Mouse (Mus musculus) Patski (cell line): ENCODE results near the gene Tfg. TPM values are rescaled to one million over a fixed set of nuclear protein-coding genes. Genes with fewer than 3 reads are reported as not detected.

Experiments used
- ATAC-seq: fragments of 100-300 bp; one replicate; pipeline ENCODE4 v1.8.0; 2021
- CTCF ChIA-PET: fragments of 350-600 bp; sonication (Branson Sonifier 250); formaldehyde crosslinking; loops from one replicate; lab custom pipeline; 2022; ENCODE audit warnings: inconsistent platforms; lab: Charles Lee
- POLR2A ChIA-PET: fragments of 350-600 bp; sonication (Branson Sonifier 250); formaldehyde crosslinking; loops from one replicate; lab custom pipeline; 2022; ENCODE audit warnings: antibody characterized with exemption, inconsistent platforms; lab: Charles Lee
- DNase-seq: peaks from one replicate; pipeline ENCODE4 v3.0.0-alpha.2; 2011; ENCODE audit warnings: low read depth, low spot score
- H3K27me3 ChIP-seq: fragments of 371-371 bp; one replicate; pipeline ENCODE4 v1.5.1; 2021
- CTCF ChIP-seq: fragments of 100-300 bp; IDR thresholded peaks from one replicate; pipeline ENCODE4 v1.5.1; 2021
- in situ Hi-C: fragments of 300-500 bp; cut with MboI; formaldehyde crosslinking; loops from 3 replicates; pipeline ENCODE4 v1.11.1; 2018; ENCODE audit warnings: low pct_unique_long_range_greater_than_20kb, mixed read lengths
- polyA plus RNA-seq: library from polyadenylated mRNA; unstranded; gene quantifications from one replicate; pipeline ENCODE4 v1.2.3, GENCODE M21; 2021

The Tfg gene
- polyA plus RNA-seq, 1 experiment from 2014 or later = 104 TPM

DNA sequence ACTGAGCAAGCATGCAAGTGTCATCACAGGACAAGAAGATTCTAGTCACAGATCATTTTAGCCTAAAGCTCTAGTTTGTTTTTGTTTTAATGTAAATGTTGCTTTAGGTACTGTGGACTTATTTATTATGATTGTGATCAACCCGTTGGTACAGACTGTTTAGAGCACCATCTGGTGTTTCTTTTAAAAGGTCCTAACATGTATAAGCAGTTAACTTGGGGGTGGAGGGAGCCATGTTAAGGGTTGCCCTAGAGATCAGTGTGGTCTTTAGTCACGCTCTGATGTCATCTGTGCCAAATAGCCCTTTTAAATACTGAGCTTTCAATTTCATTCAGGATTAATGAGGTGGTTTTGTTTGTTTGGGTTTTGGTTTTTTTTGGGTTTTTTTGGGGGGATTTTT lies 20.8 kb downstream of the Tfg start:
- in situ Hi-C loops = no loop called here
- DNase-seq = no peak
- ChIA-PET CTCF (interaction anchor here (0.9 kb wide), 1 partner anchor 12 kb away, joined by 4 read pairs; no protein-coding TSS in a partner anchor), POLR2A (no interaction called here)
- no peak for TF ChIP-seq CTCF
- H3K27me3 ChIP-seq = no peaks in the 10 kb centered on the region
- ATAC-seq = no peak

DNA sequence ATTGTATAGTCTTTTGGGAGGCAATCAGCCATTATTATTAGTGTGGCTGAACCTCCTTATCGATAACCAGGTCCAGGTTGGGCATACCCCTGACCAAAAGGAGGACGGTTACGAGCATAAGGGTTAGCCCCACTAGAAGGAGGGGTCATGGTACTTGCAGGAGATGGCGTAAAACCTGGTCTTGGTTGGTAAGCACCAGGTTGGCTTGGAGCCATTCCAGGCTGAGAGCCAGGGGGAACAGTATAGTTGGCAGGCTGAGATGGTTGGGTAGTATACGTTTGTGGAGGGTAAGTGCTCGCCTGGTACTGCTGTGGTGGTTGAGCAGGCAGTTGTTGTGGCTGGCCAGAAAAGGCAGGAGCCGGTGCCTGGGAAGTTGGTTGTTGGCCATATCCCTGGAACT lies 26.5 kb downstream of the Tfg start:
- H3K27me3 ChIP-seq = no peaks in the 10 kb centered on the region
- POLR2A ChIA-PET = interaction anchor here (1.2 kb wide), 1 partner anchor 26 kb away, joined by 4 read pairs; no protein-coding TSS in a partner anchor
- TF ChIP-seq CTCF = no peak
- in situ Hi-C loops = no loop called here
- CTCF ChIA-PET = interaction anchor here (0.6 kb wide), 1 partner anchor 527 kb away, joined by 3 read pairs; no protein-coding TSS in a partner anchor
- DNase-seq = no peak
- ATAC-seq = no peak

DNA sequence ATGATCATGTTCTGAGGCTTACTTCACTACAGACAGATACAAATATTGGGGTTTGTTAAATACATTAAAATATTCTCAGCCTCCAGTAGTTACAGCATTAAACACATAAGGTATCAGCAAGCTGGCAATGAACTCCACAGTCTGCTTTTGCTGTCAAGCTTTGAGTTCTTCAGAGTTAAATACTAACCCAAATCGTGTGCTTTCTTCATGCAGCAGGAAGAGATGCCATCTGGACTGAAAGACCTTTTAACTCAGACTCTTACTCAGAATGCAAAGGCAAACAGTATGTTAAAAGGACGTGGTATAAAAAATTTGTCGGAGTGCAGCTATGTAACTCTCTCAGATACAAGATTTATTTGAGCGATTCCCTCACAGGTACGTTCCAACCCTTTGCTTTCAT lies 30.5 kb downstream of the Tfg start:
- H3K27me3 ChIP-seq = no peaks in the 10 kb centered on the region
- POLR2A ChIA-PET = no interaction called here
- CTCF ChIA-PET = no interaction called here
- in situ Hi-C loops = no loop called here
- no peak for ATAC-seq
- no peak for TF ChIP-seq CTCF
- DNase-seq = no peak

DNA sequence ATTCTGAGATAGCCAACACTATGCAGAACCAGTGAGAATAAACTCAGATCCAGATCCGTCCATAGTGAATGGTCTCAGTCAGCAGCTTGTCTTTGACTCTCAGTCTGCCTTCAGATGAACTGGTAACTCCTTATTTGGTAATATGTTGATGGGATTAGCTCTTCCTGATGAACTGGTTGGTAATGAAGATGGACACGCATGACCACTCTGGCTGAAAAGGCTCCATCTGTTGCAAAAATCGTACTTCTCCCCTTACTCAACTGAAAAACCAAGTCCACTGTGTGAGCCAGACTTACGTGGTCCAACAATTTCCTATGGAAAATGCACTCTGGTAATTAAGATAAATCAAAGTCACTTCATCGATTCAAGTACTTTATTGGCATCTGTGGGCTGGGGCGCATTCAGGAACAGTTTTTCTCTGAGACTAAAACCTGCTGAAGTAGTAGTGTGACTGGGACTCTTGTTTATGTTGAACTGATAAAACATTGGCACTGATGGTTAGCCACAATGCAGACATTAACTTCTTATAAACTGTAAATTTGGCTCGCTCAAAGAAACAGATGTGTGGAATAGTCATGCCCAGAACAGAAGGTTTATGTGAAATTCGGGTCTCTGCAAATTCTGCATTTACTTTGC lies 36.1 kb downstream of the Tfg start:
- H3K27me3 ChIP-seq = no peaks in the 10 kb centered on the region
- ChIA-PET POLR2A (no interaction called here), CTCF (no interaction called here)
- TF ChIP-seq CTCF = no peak
- in situ Hi-C loops = no loop called here
- DNase-seq (no peak), ATAC-seq (no peak)

DNA sequence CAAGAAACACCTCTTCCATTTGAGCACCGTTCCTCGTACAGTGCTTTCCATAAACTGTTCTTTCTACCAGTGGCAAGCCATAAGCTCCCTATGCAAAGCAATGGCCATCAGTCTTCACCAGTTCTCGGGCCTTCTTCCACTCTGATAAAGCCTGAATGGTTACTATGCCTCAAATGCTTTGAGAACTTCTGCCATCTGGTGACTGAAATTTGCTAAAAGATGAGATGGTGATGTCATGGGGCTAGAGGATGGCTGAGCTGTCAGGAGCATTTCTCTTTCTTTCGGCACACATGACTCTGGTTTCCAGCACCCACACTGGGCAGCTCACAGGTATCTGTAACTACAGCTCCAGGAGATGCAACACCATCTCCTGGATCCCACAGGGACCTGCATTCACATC lies 40.1 kb downstream of the Tfg start:
- ChIA-PET CTCF (interaction anchor here (1.1 to 2.0 kb wide), 6 partner anchors 8 to 501 kb away, joined by 3 to 9 read pairs (median 6); no protein-coding TSS in a partner anchor), POLR2A (interaction anchor here (0.6 to 1.1 kb wide), 2 partner anchors 11 to 872 kb away, joined by 3 to 4 read pairs; no protein-coding TSS in a partner anchor)
- in situ Hi-C loops = loop anchor here (5.0 to 10.0 kb wide), 3 partner anchors 172 to 495 kb away; no protein-coding TSS in a partner anchor
- TF ChIP-seq CTCF = peak; percentile 67
- peak; percentile 62 for ATAC-seq
- no peak for DNase-seq
- H3K27me3 ChIP-seq = no peaks in the 10 kb centered on the region

DNA sequence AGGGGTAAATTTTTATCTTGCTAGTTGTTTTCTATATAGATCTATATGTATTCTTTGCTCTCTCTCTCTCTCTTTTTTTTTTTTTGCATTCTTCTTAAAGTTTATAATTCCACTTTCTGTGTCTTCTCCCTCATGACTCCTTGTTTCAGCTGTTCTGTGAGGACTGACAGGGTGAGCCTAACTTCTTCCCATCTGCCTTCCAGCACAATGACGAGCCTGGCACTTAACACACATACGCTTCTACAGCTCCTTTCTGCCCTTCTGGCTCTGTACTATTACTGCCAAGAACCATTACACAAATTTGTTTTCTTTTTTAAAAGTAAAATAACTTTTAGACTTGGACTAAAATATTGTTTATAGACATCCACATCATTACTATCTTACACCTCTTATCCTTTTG lies 43.8 kb downstream of the Tfg start:
- H3K27me3 ChIP-seq = no peaks in the 10 kb centered on the region
- in situ Hi-C loops = loop anchor here (10.0 kb wide), 1 partner anchor 169 kb away; no protein-coding TSS in a partner anchor
- ATAC-seq = no peak
- ChIA-PET CTCF (no interaction called here), POLR2A (no interaction called here)
- no peak for TF ChIP-seq CTCF
- no peak for DNase-seq

DNA sequence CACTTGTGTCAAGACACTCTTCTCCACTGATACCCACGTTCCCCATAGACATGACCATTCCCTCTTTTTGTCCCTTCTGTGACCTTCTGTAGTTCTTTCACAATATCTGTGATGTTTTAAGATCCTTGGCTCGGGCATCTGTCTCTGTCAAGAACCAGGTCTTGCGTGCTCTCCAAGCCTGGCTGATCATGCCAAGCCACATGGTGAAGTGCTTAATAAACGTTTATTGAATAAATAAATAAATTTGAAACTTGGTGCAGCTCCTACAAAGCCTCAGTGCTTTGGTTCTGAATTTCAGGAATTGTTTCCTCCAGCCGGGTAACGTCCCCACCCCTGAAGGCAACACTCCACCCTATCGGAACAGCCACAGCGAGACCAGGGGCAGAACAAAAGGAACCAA lies 46.3 kb downstream of the Tfg start:
- ATAC-seq (no peak), DNase-seq (no peak)
- in situ Hi-C loops = loop anchor here (10.0 kb wide), 1 partner anchor 166 kb away; no protein-coding TSS in a partner anchor
- TF ChIP-seq CTCF = no peak
- CTCF ChIA-PET = no interaction called here
- POLR2A ChIA-PET = no interaction called here
- no peaks in the 10 kb centered on the region for H3K27me3 ChIP-seq

DNA sequence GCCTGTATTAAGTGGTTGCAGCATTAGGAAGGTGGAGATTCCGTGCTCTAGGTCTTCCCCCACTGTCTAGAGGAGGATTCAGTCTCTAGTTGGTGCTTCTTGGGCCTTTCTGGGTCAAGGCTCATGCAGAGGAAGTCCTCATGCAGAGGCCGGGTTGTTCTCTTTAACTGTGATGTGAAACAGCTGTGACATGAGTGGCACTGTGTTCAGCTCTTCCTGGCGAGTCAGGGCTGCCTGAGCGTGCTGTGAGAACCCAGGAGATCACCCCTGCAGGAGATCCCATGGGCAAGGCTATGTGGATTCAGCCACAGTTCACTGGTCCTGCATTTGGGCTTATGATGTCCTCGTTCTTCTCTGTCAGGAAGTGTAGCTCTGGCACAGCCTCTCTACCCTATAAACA lies 47.7 kb downstream of the Tfg start:
- ATAC-seq (no peak), DNase-seq (no peak)
- TF ChIP-seq CTCF = no peak
- in situ Hi-C loops = no loop called here
- H3K27me3 ChIP-seq = no peaks in the 10 kb centered on the region
- ChIA-PET POLR2A (interaction anchor here (0.6 kb wide), 1 partner anchor 576 kb away, joined by 3 read pairs; no protein-coding TSS in a partner anchor), CTCF (no interaction called here)

DNA sequence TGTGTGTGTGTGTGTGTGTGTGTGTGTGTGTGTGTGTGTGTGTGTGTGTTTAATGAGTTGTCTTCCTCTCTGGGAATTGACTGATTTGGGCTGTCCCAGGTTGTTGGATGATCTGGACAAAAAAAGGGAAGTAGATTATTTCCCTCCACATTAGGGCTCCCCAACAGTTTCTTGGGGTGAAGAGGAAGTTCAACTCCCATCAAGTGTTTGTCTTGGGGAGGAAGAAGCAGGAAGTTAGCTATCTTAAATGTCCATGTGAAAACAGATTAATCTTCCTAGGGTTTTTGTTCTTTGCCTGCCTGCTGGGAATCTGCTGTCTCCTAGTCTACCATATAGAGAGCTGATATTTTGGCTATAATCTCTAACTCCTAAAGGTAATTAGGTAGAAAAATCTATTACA lies 58.4 kb downstream of the Tfg start:
- CTCF ChIA-PET = interaction anchor here (0.9 kb wide), 1 partner anchor 9 kb away, joined by 3 read pairs; no protein-coding TSS in a partner anchor
- ATAC-seq (no peak), DNase-seq (no peak)
- in situ Hi-C loops = no loop called here
- no peak for TF ChIP-seq CTCF
- H3K27me3 ChIP-seq = no peaks in the 10 kb centered on the region
- POLR2A ChIA-PET = interaction anchor here (0.7 kb wide), 1 partner anchor 852 kb away, joined by 5 read pairs; no protein-coding TSS in a partner anchor

DNA sequence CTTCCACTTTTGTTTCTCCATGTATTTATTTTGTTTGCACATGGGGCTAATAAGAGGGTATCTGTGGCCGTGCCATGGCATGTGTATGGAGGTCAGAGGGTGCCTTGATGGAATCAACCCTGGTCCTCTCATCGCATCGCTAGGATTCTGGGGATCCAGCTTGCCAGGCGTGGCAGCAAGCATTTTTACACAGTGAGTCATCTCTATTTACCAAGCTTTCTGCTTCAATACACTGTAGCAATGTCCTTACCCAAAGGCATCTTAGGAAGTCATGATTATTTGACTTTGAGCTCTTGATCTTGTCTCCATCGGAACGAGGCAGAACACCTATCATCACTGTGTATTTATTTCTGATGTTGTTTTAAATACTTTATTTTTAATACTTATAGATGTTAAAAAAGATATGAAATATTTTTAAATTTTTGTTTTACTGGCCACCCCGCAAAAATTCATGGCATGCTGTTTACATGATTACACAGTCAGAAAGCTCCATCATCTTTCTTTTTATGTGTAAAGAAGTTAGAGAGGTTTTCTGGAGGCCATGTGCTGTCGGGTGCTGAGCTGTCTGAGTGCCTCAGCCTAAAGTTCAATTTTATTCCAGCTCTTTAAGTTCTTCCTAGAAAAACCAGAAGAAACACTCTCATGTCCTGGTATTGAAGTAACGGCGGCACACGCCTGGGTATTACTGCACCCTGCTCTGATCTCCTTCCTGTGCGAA lies 61.9 kb downstream of the Tfg start:
- TF ChIP-seq CTCF = no peak
- peak; percentile 95 for ATAC-seq
- in situ Hi-C loops = no loop called here
- H3K27me3 ChIP-seq = no peaks in the 10 kb centered on the region
- ChIA-PET CTCF (interaction anchor here (1.1 to 1.4 kb wide), 3 partner anchors 21 to 135 kb away, joined by 3 to 6 read pairs (median 5); no protein-coding TSS in a partner anchor), POLR2A (no interaction called here)
- peak; percentile 38 for DNase-seq
